Mouse (Mus musculus) inflammation-experienced regulatory T-cells, adult 6 months (primary cell): Measurements from ENCODE around the gene Lnx1. TPM values are rescaled to one million over a fixed set of nuclear protein-coding genes. Genes with fewer than 3 reads are reported as not detected.

Experiments
- ATAC-seq: one replicate; pipeline ENCODE4 v1.8.0; 2017
- polyA plus RNA-seq, 3 experiments: library from polyadenylated mRNA; unstranded; fragments of 100-300 nt; shearing (Covaris generic); gene quantifications; one replicate each; pipeline ENCODE4 v1.2.1; 2017

Gene Lnx1
- polyA plus RNA-seq, 3 experiments from 2014 or later: 0.27 to 0.52 TPM; not detected in 1

- ATAC-seq: no peak
Measured at GRCm38 (mm10) chr5:74649122-74649521, 53.6 kb downstream of the Lnx1 start.

DNA sequence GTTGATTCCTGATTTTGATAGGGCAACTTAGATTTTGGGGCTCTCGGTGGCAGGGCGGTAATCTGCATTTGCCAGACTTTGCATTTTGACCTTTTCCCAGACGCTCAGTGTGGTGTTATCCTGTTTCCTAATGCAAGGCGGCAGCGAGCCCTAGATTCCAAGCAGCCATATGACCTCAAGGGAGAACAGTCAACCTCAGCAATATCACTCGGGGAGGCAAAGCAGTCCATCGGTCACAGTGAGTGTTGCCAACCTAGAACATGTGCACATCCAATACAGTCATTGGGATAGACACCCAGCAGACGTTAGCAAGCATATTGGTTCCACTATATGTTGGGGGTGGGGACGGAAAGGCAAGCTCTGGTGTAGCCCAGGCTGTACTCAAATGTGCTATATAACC, 54.5 kb downstream of the Lnx1 start:
- ATAC-seq: no peak

GRCm38 (mm10) chr5:74647584-74647984, 55.1 kb downstream of the Lnx1 start:
- ATAC-seq: no peak

GRCm38 (mm10) chr5:74642291-74642690, 60.4 kb downstream of the Lnx1 start:
- no peak for ATAC-seq

DNA sequence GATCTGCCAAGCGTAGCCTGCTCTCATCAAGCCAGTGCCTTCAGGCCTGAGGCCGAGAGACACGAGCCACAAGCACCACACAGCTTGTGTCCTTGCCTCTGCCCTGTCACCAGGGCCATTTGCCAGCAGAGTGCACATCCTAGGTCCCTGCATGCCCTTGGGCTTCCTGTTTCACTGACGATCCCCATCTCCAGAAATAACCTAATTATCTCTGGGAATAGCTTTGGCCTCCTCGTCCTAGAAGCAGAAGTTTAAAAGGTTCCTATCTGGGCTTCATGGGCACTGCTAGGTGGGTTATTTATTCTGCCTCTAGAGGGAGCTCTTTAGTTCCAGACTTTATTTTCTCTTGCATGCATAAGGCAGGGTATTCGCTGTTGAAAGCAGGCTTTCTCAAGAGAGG, 61.7 kb downstream of the Lnx1 start:
- no peak for ATAC-seq

DNA sequence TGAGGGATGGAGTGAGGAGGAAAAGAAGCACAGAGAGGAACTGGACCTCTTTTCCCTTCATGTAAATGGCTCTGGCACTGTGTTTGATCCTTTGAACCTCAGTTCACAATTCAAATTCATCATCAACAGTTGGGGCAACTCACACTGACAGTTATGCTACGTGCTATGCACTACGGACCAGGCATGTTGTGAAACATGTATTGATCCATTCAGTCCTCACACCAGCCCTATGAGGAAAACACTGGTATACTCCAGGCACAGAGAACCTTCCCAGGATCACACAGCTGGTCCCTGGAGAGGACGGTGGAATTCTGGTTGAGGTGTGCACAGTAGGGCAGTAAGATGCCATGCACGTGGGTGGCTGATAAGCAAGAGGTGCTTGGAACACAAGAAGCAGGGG, 62.2 kb downstream of the Lnx1 start:
- no peak for ATAC-seq

DNA sequence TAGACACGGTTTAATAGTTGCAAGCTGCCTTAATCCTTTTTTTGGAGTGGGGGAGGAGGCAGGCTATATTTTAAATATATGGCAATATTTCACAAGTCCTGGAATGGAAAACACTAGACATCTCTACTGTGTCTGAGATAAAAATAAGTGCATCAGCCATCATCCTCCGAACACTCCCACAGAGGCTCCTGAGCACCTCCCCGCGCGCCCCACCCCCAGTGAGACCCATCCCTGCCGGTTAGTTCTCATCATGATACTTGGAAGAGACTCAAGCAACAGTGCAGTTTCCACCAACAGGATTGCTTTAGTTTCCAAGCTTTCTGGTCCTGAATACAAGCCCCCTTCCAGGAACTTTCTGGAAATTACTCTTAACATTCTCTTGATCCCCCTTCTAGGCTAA, 63.2 kb downstream of the Lnx1 start:
- no peak for ATAC-seq

DNA sequence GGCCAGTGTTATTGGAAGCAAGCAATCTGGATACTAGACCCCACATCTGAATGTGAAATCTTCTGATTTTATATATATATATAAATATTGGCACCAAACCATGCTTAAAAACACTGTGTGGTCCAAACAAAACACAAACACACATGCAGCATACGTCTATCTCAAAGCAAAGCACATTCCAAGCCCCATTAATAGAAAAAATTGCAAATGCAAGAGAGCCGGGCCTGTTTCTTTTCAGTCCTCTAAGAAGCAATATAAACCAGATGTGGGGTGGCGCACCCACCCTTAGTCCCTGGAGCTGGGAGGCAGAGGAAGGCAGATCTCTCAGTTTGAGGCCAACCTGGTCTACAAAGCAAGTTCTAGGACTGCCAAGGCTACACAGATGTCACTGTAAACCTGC, 68.3 kb downstream of the Lnx1 start:
- no peak for ATAC-seq

DNA sequence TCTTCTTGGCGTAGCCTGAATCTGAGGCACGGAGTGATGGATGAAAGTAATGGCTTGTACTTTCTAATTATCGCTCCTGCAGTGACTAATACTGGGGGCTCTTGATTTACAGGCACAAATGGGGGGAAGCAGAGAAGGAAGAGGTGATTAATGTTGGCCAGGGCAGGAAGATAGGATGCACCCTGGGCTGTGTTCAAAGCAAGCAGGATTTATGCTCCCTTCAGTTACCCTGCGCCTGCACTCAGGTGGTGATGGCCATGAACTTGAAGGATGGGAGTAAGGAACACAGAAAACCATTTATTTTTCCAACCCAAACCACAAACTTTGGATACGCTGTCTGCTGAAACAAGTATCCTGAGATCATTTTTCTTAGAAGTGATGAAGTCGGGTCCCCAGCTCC, 69.3 kb downstream of the Lnx1 start:
- no peak for ATAC-seq

DNA sequence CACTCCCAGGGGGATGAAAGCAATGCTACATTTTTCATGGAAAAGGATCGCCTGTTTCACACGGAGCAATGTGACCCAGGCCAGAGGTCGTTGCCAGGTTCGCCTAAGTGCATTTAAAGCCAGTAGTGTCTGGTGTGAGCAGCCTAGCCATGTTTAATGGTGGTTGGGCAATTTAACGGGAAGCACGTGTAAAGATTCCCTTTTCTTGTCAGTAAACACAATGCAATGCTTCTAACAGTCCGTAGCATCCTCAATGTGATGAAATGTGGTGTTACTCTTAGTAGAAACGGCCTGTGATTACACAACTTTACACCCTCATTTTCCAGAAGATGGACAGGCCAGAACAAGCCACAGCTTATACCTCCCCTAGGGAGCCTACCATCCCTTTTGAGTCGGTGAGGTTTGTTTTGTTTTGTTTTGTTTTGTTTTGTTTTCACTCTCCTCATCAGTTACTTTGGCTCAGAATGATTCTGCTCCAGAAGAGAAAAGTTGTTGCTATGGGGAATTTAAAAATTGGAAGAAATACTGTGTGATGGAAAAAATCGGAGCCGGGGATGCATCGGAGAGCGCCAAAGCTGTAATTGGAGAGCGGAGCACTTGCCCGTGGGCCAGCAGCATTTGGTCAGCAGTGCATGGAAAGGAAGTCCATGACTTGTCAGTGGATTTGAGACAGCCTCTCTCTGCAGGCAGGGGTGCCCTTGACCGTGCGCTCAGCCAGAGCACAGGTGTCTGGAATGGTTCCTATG, 70.2 kb downstream of the Lnx1 start:
- no peak for ATAC-seq

DNA sequence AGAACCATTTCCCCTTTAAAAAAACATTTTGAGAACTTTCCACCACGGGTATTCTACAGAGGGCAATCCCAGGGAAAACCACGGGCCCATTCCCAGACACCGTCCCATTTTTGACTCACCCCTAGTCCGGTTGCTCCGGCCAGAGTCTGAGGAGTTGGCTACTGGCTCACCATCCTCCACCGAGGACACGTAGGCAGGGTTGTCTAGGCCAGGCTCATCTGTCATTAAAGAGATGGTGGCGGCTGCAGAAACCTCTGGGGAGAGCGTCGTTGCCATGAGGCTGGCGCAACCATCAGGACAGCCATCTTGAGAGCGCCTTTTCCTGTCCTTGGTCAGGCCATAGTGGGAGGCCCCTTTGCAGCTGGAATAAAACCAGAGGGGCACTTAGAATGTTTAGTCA, 74.7 kb downstream of the Lnx1 start:
- no peak for ATAC-seq

GRCm38 (mm10) chr5:74624385-74624784, 78.3 kb downstream of the Lnx1 start:
- no peak for ATAC-seq

GRCm38 (mm10) chr5:74623316-74624000, 79.3 kb downstream of the Lnx1 start:
- no peak for ATAC-seq

GRCm38 (mm10) chr5:74621691-74622470, 80.8 kb downstream of the Lnx1 start:
- no peak for ATAC-seq

DNA sequence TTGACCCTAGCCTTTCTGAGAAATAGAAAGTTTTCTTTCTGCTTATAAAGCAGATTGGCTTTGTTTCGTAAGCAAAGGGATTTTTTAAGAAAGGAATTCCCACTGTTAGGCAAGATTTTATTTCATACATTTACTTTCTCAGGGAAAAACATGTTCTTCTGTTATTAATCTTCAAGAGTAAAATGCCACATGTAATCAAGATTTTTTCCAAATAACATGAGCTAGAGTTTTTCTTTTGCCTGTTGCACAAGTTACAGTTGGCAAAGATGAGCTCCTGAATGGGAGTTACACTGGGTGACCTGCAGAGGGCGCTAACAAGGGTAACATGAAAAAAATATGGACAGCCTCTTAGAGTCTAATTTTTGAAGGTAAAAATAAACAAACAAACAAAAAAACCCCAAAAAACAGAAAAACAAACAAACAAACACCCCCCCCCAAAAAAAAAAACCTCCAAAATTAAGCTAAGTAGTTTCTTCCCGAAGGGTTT, 84.1 kb downstream of the Lnx1 start:
- ATAC-seq: no peak

DNA sequence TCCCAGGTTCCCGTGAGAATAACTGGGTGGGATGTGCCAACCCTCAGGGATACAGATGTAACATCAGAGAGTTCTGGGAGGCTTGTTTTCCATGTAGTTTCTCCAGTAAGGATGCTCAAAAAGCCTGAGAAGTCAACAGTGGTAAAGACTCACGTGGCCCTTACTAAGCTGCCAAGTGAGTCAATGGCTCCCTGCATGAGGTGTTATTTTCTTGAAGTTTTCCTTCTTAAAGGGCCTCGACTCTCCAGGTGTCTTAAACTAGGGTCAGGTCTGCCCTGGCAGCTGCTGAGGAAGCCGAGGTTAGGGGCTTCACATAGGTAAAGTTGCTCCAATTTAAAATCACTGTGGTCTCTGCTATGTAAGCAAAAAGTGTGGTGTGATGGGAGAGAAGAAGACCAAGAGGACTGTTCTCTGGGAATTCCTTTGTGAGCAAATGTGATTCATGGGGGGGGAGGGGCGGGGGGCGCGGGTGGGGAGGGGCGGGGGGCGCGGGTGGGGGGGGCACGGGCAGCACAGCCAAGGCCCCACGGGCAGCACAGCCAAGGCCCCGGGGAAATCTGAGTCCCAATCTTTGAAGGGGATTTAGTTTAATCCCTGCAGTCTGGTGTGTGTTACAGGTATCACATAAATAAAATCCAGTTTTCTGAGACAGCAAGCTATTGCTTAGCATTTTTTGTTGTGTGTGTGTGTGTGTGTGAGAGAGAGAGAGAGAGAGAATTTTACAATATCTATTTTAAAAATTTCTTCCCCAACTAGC, 84.7 kb downstream of the Lnx1 start:
- no peak for ATAC-seq

DNA sequence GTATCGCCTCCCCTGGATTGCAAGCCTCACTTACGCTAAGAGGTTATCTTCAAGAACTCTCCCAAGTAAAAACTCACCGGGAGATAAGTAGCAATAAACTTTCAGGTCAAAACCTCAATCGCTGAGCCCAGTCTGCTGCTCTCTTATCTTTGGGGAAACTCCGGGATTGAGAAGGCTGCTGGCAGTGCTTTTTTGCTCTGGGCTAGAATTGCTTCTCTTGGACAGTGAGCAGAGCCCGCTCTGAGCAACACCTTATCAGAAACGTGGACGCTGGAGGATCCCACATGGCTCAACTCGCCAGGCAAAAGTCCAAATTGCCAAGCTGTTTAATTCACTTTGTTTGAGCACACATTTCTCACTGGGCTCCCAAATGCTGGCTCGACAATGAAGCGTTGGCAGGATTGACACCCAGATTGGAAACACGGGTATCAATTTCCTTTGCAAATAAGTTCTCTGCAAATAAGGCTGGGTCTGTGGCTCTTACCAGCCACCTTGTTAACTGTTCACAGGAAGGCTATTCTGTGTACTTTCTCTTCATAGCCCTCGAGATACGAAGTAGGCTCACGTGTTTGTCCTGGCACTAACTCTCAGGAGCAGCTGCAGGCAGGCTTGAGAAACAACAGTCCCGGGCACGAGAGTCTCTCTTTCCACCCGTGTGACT, 89.1 kb downstream of the Lnx1 start:
- ATAC-seq: no peak

- no peak for ATAC-seq
Measured at GRCm38 (mm10) chr5:74612713-74613112, 90.0 kb downstream of the Lnx1 start.

- ATAC-seq: no peak
Measured at GRCm38 (mm10) chr5:74610511-74610910, 92.2 kb downstream of the Lnx1 start.

DNA sequence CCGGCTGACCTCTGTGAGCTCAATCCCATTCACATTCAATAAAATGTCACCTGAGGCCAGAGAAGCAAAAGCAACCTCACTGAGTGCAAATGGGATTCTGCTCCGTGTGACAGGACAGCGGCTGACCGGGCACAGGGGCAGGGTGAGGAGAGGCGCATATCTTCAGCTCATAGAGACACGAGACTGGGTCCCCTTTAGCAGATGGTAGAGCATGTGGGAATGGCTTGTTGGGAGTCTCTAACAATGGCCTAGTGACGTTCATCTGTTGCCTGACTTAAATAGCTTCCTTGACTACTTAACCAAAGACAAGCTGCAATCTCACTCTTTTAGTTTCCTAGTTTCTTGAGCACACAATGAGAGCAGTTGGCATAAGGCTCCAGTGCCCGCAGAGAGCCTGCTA, 96.5 kb downstream of the Lnx1 start:
- no peak for ATAC-seq

- ATAC-seq: no peak
Measured at GRCm38 (mm10) chr5:74603306-74603705, 99.4 kb downstream of the Lnx1 start.

DNA sequence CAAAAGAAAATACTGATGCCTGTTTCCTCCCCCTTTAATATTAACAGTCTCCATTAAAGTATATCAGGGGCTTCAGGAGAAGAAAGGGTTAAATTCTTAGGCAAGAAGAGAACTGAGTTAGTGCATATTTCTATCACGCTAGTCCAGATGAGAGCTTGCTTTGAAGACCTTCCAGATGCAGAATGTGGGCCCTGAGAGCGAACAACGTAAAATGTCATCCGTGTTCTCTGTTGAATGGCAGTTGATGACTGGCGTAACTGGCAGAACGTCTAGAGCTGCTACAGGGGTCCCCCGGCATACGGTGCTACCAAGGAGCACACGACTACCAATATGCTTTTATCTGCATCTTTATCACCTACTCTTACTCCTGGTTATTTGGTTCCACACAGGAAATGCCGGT, 100.3 kb downstream of the Lnx1 start:
- ATAC-seq: no peak
